Mouse (Mus musculus): ENCODE results near the gene Tescl. TPM values are rescaled to one million over a fixed set of nuclear protein-coding genes. Genes with fewer than 3 reads are reported as not detected.

The Tescl gene
- not detected for total RNA-seq (2023)

DNA sequence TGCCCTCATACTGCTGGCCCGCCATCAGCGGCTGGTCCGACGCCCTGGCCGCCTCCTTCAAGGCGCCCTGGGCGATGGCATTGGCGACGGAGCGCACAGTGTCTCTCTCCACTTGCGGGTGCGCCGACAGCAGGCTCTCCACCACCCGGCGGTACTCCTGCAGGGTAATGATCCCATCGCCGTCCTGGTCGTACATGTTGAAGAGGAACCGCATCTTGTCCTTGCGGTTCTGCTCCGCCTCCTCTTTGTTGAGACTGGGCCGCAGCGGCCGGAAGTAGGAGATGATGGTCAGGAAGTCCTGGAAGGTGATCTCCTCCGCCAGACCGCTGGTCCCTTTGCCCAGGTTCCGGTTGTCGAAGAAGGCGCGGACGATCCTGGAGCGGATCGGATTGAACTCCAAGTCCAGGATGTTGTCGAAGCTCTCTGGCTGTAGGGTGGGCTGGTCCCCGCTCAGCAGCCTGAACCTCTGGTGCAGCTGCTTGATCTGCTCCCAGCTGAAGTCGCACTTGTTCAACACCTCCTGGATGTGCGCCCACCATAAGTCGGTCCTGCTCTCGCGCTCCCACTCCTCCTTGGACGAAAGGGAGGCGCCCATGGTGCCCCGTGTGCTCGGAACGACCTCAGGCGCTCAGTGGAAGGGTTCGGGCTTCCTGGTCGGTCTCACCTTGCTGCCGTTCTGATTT is at the start of gene Tescl:
TSS of gene Tescl (minus strand) at position 633 of the 683 bp plus-strand sequence.

DNA sequence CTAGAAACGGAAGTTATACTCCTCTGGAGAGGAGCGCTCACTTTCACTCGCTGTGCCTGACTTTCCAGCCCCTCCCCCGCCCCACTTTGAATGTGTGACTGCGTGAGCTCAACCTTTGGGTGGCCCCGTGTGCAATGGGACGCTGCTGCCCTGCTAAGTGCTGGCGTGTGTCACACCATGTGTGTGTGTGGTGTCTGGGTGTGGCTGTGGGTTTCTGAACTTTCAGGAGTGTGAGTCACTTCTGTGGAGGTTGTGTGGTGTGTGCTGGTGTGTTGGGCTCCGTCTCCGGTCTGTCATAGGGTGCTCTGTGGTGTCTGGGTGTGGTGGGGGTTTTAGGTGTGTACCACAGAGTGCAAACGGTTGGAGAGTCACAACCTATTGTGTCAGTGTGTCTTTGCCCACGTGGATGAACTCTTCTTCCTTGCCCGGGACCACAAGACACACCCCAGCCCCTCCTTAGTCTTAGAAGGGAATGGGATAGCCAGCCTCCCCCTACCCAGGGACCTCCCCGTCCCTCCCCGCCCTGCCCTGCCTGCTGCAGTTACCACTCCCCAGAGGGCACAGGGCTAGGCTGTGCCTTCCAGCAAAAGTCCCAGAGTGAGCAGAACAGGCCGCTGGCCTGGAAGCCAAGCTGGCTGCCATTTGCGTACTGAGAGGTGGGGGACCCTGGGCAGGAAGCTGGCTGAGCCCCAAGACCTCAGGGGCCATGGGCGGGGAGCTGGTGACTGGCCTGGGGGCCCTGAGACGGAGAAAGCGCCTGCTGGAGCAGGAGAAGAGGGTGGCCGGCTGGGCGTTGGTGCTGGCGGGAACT is 36.2 kb upstream of the Tescl start, which contains the start of gene Kcnn4:
TSS of gene Kcnn4 (plus strand) at position 533 of the 811 bp plus-strand sequence.

DNA sequence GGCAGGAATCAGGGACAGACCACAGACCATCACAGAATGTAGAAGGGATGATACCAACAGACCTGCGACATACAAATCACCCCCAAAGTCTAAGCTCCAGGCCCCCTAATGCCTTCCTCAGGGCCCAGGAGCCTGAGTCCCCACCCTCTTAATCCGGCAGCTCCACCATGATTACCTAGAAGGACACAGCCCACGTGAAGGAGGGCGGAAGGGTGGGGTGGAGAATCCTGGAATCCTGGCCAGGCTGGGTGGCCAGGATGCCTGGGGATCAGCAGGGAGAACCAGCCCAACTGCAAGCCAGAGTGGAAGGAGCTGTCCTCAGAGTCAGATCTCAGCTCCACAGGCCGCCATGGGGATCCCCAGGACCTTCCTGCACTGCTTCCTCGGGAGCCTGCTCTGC is 15.2 kb upstream of the Tescl start, which contains the start of gene Lypd5:
TSS of gene Lypd5 (plus strand) at position 301 of the 400 bp plus-strand sequence.

GRCm38 (mm10) chr7:24316567-24317092 is 17.1 kb downstream of the Tescl start, which contains the start of gene Zfp94:
Zfp94 (minus strand) TSS chr7:24316666.

GRCm38 (mm10) chr7:24300771-24301282 is 32.9 kb downstream of the Tescl start, which contains the start of gene Zfp61:
Zfp61 (minus strand) TSS chr7:24301232.

Other genes starting within 250 kb of the Tescl start
- gene Zfp112, start 221.6 kb downstream of the Tescl start, total RNA-seq (2023), result 5.8 TPM
- gene Zfp235, start 199.8 kb downstream of the Tescl start, total RNA-seq (2023), result 6.2 TPM
- gene Zfp114, start 158.9 kb downstream of the Tescl start, total RNA-seq (2023), result not detected
- 0.12 TPM for gene Zfp111, start 122.5 kb downstream of the Tescl start, total RNA-seq (2023)
- gene Zfp109, start 96.4 kb downstream of the Tescl start, total RNA-seq (2023), result 2.1 TPM
- not detected for gene Zfp108, start 79.1 kb downstream of the Tescl start, total RNA-seq (2023)
- 2.5 TPM for gene Zfp93, start 63.5 kb downstream of the Tescl start, total RNA-seq (2023)
- 7.8 TPM for gene Zfp61, start 32.7 kb downstream of the Tescl start, total RNA-seq (2023)
- gene Zfp94, start 17.3 kb downstream of the Tescl start, total RNA-seq (2023), result 2.6 TPM
- gene Lypd5, start 15.3 kb upstream of the Tescl start, total RNA-seq (2023), result not detected
- 175 TPM for gene Kcnn4, start 36.3 kb upstream of the Tescl start, total RNA-seq (2023)
- gene Smg9, start 65.7 kb upstream of the Tescl start, total RNA-seq (2023), result 142 TPM
- 3.0 TPM for gene Irgc1, start 118.4 kb upstream of the Tescl start, total RNA-seq (2023)
- 214 TPM for gene Plaur, start 128.5 kb upstream of the Tescl start, total RNA-seq (2023)
- gene Cadm4, start 148.1 kb upstream of the Tescl start, total RNA-seq (2023), result 0.76 TPM
- gene Zfp428, start 173.1 kb upstream of the Tescl start, total RNA-seq (2023), result 1.7 TPM
- not detected for gene AC161166.1, start 178.5 kb upstream of the Tescl start, total RNA-seq (2023)
- 12.6 TPM for gene Irgq, start 196.8 kb upstream of the Tescl start, total RNA-seq (2023)
- gene Pinlyp, start 212.2 kb upstream of the Tescl start, total RNA-seq (2023), result not detected
- 45.6 TPM for gene Xrcc1, start 212.4 kb upstream of the Tescl start, total RNA-seq (2023)